Mouse (Mus musculus): ENCODE measurements at regions not wholly inside any gene's neighbourhood (a gene's known extent, or its start where the extent isn't known, plus 50 kb on each side); places are given as distances from the start of the nearest gene placed in this dataset.
"Not testable (repeated sequence)": the region's sequence is repeated elsewhere in the genome, so short reads cannot be mapped to it uniquely, and the experiment has no call there.

GRCm38 (mm10) chr16:55582029-55582428, 256.7 kb downstream of the Nfkbiz start:
- no peak for DNase-seq (ENCODE audit: low spot score)

GRCm38 (mm10) chr16:55580827-55581226, 257.9 kb downstream of the Nfkbiz start:
- DNase-seq (ENCODE audit: low spot score), result no peak

GRCm38 (mm10) chr16:55578686-55579085, 260.0 kb downstream of the Nfkbiz start:
- no peak for DNase-seq (ENCODE audit: low spot score)

GRCm38 (mm10) chr16:55575609-55576283, 263.0 kb downstream of the Nfkbiz start:
- DNase-seq (ENCODE audit: low spot score), result not testable (repeated sequence)

- DNase-seq (ENCODE audit: low spot score), result no peak
These were observed 267.6 kb downstream of the Nfkbiz start for GRCm38 (mm10) chr16:55571106-55571505.

- no peak for DNase-seq (ENCODE audit: low spot score)
These were observed 268.6 kb downstream of the Nfkbiz start for GRCm38 (mm10) chr16:55570097-55570496.

- DNase-seq (ENCODE audit: low spot score), result no peak
These were observed 258.2 kb upstream of the Zpld1 start for GRCm38 (mm10) chr16:55555821-55556535.

GRCm38 (mm10) chr16:55555224-55555623, 257.4 kb upstream of the Zpld1 start:
- no peak for DNase-seq (ENCODE audit: low spot score)

GRCm38 (mm10) chr16:55553896-55554295, 256.1 kb upstream of the Zpld1 start:
- DNase-seq (ENCODE audit: low spot score), result no peak

GRCm38 (mm10) chr16:55551348-55551747, 253.6 kb upstream of the Zpld1 start:
- no peak for DNase-seq (ENCODE audit: low spot score)

- DNase-seq (ENCODE audit: low spot score), result no peak
These were observed 253.0 kb upstream of the Zpld1 start for GRCm38 (mm10) chr16:55550649-55551312.

- DNase-seq (ENCODE audit: low spot score), result no peak
These were observed 249.3 kb upstream of the Zpld1 start for GRCm38 (mm10) chr16:55547095-55547494.

- DNase-seq (ENCODE audit: low spot score), result no peak
These were observed 242.7 kb upstream of the Zpld1 start for GRCm38 (mm10) chr16:55540336-55541015.

- DNase-seq (ENCODE audit: low spot score), result no peak
These were observed 241.4 kb upstream of the Zpld1 start for GRCm38 (mm10) chr16:55539179-55539578.

GRCm38 (mm10) chr16:55537548-55537947, 239.8 kb upstream of the Zpld1 start:
- DNase-seq (ENCODE audit: low spot score), result no peak

- DNase-seq (ENCODE audit: low spot score), result no peak
These were observed 234.9 kb upstream of the Zpld1 start for GRCm38 (mm10) chr16:55532686-55533085.

- no peak for DNase-seq (ENCODE audit: low spot score)
These were observed 233.1 kb upstream of the Zpld1 start for GRCm38 (mm10) chr16:55530844-55531243.

- no peak for DNase-seq (ENCODE audit: low spot score)
These were observed 229.9 kb upstream of the Zpld1 start for GRCm38 (mm10) chr16:55527680-55528079.

- peak; percentile 39 for DNase-seq (ENCODE audit: low spot score)
These were observed 228.6 kb upstream of the Zpld1 start for GRCm38 (mm10) chr16:55526230-55526842.

GRCm38 (mm10) chr16:55523264-55523663, 225.5 kb upstream of the Zpld1 start:
- DNase-seq (ENCODE audit: low spot score), result no peak

- DNase-seq (ENCODE audit: low spot score), result no peak
These were observed 224.5 kb upstream of the Zpld1 start for GRCm38 (mm10) chr16:55522283-55522682.

Measured in urinary bladder, adult 2 months (tissue).